Mouse (Mus musculus) bone marrow, adult 2 months (tissue): ENCODE data around the gene Fndc4.

ENCODE experiments used
- CTCF ChIP-seq: fragments of 200-500 bp; IDR thresholded peaks from 2 replicates; pipeline ENCODE4 v1.5.1; 2011; ENCODE audit warnings: low read length, control low read depth; ENCODE audit not compliant: control insufficient read depth, insufficient read depth
- POLR2A ChIP-seq: fragments of 200-500 bp; IDR thresholded peaks from 2 replicates; pipeline ENCODE4 v1.6.1; 2011; ENCODE audit warnings: low read depth, mild to moderate bottlenecking, control low read depth, low read length, borderline replicate concordance; ENCODE audit not compliant: control insufficient read depth

DNA sequence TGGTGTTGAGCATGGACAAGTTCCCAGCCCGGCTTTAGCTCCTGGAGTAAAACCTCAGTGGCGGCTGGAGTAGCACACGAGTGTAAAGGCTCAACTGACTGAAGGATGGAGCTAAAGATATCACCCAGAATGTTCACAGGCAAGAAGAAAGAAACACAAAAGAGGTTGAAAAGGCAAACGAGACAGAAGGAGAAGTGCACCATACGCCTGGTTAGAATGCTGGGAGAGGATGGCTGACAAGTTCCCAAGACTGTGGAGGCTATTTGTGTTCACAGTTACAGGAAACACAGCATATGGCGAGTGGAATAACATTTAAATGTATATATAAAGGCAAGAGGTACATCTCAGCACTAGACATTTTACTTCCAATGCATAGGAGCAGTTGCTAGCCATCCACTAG is 22.9 kb downstream of the Fndc4 start:
- TF ChIP-seq CTCF: no peak
- TF ChIP-seq POLR2A: no peak
